Mouse (Mus musculus) olfactory bulb, adult 2 months (tissue): Measurements from ENCODE around the gene Nxnl1.

Experiments used
- CTCF ChIP-seq: fragments of 200-500 bp; IDR thresholded peaks from 2 replicates; pipeline ENCODE4 v1.5.1; 2012; ENCODE audit warnings: low read depth, mild to moderate bottlenecking, low read length, moderate library complexity; ENCODE audit not compliant: insufficient read depth
- POLR2A ChIP-seq: fragments of 200-500 bp; IDR thresholded peaks from 2 replicates; pipeline ENCODE4 v1.6.1; 2012; ENCODE audit warnings: mild to moderate bottlenecking, low read depth, low read length, moderate library complexity; ENCODE audit not compliant: insufficient read depth

DNA sequence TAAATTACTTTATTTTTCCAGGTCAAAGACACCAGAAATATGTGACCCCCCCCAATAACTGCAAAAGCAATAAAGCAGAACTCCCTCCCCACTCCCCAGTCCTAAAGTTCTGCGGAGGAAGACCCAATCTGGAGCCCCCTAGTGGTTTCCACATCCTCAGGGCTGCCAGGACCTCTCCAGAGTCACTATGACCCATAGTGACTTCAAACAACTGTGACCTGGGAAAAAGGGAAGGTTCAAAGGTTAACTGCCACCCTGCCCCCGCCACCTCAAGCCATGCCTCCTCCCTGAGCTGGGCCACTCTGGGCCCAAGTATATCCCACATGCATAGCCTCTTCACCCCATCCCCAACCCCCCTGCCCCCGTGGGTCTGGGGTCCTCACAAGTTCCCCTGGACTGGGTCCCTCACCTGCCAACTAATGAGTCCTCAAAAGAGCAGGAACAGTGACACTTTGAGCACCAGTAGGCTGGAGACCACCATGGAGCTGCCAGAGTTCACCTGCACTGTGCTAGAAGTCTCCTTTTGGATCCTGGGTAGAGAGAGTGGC, 32.1 kb downstream of the Nxnl1 start:
- TF ChIP-seq CTCF (no peak), POLR2A (no peak)
